Mouse (Mus musculus) left cerebral cortex, postnatal 4 days (tissue): ENCODE data around the gene Tbck. TPM values are rescaled to one million over a fixed set of nuclear protein-coding genes. Genes with fewer than 3 reads are reported as not detected.

Experiments used
- DNase-seq: peaks from one replicate; pipeline ENCODE4 v3.0.0-alpha.2; 2022
- intact Hi-C: fragments of 180-260 bp; cut with DNase I; formaldehyde crosslinking; loops from one replicate; pipeline ENCODE4 v1.15.1; 2025
- total RNA-seq, 2 experiments: library from RNA; stranded (reverse); gene quantifications; 2 replicates each; pipeline ENCODE4 v1.2.3; 2021

The Tbck gene
- 10 to 100 TPM; 39.6 to 41.2 TPM for total RNA-seq

GRCm38 (mm10) chr3:132683447-132684230 lies at the start of gene Tbck:
Tbck (plus strand) TSS chr3:132684144.
- intact Hi-C loops: no loop called here
- DNase-seq: peak; percentile 94

DNA sequence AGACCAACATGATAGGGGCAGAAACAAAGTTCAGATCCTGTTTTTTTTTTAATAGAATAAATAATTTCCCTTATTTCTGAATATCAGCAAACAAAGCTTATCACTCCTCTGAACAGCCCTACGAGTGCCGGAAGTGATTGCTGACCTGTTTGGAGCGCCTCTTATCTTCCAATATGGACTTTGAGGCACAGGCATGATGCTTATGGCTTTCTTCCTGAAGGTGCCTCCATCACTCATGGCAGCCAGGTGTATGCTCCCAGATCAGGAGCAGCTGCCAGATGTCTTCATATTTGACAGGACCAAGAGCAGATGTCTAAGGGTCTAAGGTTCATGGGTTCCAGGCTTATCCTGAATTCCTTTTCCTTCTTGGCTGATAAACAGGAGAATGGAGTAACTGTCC lies 46.9 kb upstream of the Tbck start:
- intact Hi-C loops: no loop called here
- no peak for DNase-seq

DNA sequence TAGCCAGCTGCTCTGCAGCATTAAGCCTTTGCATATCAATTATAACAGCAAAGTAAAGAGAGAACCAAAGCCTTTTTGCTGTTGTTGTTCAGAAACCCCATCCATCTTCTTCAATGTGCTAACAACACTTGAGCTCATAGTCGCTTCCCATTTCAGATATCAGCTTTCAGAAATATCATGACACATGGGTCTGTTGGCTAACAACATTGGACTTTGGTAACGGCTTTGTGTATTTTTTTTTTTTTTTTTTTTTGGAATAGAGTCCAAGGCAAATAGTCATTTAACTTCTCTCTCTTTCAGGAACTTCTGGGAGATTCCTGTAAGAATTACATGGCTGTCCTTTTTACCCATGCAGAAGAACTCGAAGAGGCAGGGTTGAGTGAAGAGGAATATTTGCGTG lies 39.9 kb upstream of the Tbck start:
- intact Hi-C loops: no loop called here
- no peak for DNase-seq

- no peak for DNase-seq
- intact Hi-C loops: no loop called here
These were observed 37.1 kb upstream of the Tbck start for GRCm38 (mm10) chr3:132646814-132647213.

DNA sequence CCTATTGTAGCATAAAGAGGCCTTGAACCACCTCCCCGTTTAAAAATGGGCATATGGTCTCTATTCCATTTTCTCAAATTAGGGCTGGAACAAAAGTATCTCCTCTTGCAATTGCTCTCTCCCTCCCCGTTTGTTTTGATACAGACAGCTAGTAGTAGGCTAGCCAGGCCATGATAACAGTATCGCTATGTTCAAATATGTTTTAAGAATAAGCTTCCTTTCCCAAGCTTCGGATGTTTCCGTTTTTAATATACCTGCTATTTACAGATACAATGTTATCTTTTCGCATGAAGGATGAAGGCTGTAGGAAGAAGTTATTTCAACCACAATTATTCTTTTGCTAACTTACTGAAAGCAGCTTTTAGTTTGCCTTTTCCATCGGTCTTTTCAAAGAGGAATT lies 34.6 kb upstream of the Tbck start:
- intact Hi-C loops: no loop called here
- no peak for DNase-seq

GRCm38 (mm10) chr3:132650191-132650590 lies 33.8 kb upstream of the Tbck start:
- intact Hi-C loops: no loop called here
- no peak for DNase-seq

- DNase-seq: no peak
- intact Hi-C loops: no loop called here
These were observed 32.2 kb upstream of the Tbck start for GRCm38 (mm10) chr3:132651776-132652175.

GRCm38 (mm10) chr3:132653959-132654358 lies 30.0 kb upstream of the Tbck start:
- intact Hi-C loops: no loop called here

GRCm38 (mm10) chr3:132655955-132656354 lies 28.0 kb upstream of the Tbck start:
- intact Hi-C loops: no loop called here
- no peak for DNase-seq

More at GRCm38 (mm10) chr3:132653959-132654358, 30.0 kb upstream of the Tbck start:
- no peak for DNase-seq

GRCm38 (mm10) chr3:132677494-132677893 lies 6.5 kb upstream of the Tbck start:
- DNase-seq: no peak
- intact Hi-C loops: no loop called here

GRCm38 (mm10) chr3:132684231-132684928 lies 436 bp downstream of the Tbck start, which contains the start of gene Aimp1:
Aimp1 (minus strand) TSS chr3:132684370.
- intact Hi-C loops: no loop called here
- DNase-seq: no peak

GRCm38 (mm10) chr3:132701368-132701767 lies 17.4 kb downstream of the Tbck start:
- DNase-seq: no peak
- intact Hi-C loops: no loop called here

- no peak for DNase-seq
- intact Hi-C loops: no loop called here
These were observed 20.3 kb downstream of the Tbck start for GRCm38 (mm10) chr3:132704216-132704615.

- no peak for DNase-seq
- intact Hi-C loops: no loop called here
These were observed 23.0 kb downstream of the Tbck start for GRCm38 (mm10) chr3:132706977-132707376.

DNA sequence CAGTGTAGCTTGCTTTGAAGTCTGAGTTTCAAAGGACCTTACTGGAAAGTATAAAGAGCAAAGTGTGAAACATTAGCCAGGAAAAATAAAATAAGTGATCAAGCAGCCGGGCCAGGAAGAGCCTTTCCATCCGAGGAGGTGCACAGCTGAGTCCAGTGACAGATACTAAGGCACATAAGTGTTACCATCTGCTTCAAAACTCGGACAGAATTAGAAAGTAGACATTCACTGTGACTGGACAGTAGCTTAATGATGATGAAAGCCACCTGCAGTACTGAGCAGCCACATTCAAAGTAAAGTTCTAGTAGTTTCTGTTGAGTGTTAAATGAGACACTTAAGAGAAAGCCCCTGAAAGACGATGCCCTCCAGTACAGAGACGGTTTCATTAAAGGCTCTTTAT lies 30.0 kb downstream of the Tbck start:
- intact Hi-C loops: no loop called here
- no peak for DNase-seq

- intact Hi-C loops: no loop called here
- no peak for DNase-seq
These were observed 33.4 kb downstream of the Tbck start for GRCm38 (mm10) chr3:132717316-132717715.

GRCm38 (mm10) chr3:132724326-132724725 lies 40.4 kb downstream of the Tbck start:
- intact Hi-C loops: no loop called here
- DNase-seq: no peak

- no peak for DNase-seq
- intact Hi-C loops: loop anchor here (5.0 kb wide), 1 partner anchor 348 kb away; the partner anchor contains the start of genes Gstcd and Ints12
These were observed 60.6 kb downstream of the Tbck start for GRCm38 (mm10) chr3:132744287-132745146.

GRCm38 (mm10) chr3:132747036-132747435 lies 63.1 kb downstream of the Tbck start:
- intact Hi-C loops: loop anchor here (5.0 kb wide), 1 partner anchor 345 kb away; the partner anchor contains the start of genes Gstcd and Ints12
- DNase-seq: peak; percentile 50

DNA sequence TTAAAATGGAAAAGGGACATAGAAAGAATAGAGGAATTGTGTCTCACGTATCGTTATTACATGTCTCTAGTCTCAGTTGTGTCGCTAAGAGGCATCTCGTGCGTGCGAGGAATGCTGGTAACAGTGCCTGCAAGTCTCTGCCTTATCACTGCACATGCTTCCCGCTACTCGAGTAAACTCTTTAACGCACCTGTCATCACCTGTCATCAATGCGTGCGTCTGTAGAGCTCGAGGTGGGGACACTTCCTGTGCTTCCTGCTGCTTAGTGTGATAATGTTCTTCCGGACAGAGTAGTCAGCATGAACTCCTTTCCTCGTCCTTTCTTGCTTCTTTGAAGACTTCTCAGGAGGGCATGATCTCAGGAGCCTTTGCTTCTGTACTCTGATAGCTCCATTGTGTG lies 63.8 kb downstream of the Tbck start:
- DNase-seq: no peak
- intact Hi-C loops: loop anchor here (5.0 kb wide), 1 partner anchor 345 kb away; the partner anchor contains the start of genes Gstcd and Ints12

GRCm38 (mm10) chr3:132748750-132749149 lies 64.8 kb downstream of the Tbck start:
- DNase-seq: no peak
- intact Hi-C loops: loop anchor here (5.0 kb wide), 1 partner anchor 344 kb away; the partner anchor contains the start of genes Gstcd and Ints12
